Mouse (Mus musculus) brain, embryonic 18.5 days (tissue): ENCODE results near the gene Krt79.

Experiments
- DNase-seq: peaks from one replicate; pipeline ENCODE4 v3.0.0-alpha.2; 2012; ENCODE audit warnings: low read depth, low spot score

Gene Krt79

DNA sequence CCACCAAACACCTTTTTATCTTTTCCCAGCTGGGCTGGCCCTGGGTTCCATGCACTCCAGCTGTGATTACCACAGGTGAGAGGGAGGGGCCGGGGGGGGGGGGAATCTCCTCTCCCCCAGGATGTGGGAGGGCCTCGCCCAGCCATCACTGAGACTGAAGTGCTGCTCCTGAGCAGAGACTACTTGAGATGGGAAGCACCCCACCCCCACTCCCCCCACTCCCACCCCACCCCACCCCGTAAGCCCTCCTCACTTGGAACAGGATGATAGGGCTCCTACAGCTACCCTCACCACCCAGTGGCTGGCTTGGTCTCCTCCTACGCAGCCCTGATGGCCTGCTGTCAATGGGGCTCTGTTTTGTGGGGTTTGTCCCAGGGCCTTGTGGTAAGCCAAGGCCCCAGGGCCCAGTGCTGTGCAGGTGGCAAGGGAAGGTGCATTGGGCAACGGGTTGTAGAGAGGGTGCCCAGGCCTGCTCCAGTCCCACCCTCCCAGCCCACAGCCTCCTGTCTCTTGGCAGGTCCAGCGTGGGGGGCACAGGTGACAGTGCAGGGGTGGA, at the start of gene Krt79:
Gene Krt79 (minus strand): TSS at position 51 of the 556 bp plus-strand sequence.
- DNase-seq: no peak

DNA sequence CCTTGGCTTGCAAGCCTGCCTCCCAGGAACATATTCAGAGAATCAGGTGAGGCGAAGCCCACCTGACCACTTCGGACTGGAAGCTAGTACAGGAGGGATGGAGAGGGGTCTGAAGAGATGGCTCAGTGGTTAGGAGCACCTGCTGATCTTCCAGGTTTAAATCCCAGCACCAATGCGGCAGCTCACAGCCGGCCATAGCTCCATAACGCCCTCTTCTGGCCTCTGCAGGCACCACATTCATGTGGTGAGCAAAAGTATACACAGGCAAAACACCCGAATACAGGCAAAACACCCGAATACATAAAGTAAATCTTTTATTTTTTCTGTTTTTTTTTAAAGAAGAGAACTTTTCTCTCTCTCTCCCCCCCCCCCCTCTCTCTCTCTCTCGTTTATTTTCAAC, 48.6 kb upstream of the Krt79 start:
- no peak for DNase-seq

DNA sequence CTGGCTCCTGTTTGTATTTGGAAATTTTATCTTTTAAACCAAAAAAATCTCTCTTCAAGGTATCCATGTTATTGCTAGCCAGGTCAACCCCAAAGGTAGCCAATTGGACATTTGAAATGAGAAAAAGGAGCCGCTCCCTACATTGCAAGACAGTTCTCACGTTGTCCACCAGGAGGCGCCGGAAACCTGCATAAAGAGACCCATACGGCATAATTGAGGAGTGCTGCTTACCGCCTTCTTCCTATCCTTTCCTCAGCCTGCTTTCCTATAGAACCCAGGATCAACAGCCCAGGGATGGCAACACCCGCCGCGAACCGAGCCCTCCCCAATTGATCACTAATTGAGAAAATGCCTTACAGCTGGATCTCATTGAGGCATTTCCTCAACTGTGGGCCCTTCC, 48.0 kb upstream of the Krt79 start:
- DNase-seq: peak; percentile 37

DNA sequence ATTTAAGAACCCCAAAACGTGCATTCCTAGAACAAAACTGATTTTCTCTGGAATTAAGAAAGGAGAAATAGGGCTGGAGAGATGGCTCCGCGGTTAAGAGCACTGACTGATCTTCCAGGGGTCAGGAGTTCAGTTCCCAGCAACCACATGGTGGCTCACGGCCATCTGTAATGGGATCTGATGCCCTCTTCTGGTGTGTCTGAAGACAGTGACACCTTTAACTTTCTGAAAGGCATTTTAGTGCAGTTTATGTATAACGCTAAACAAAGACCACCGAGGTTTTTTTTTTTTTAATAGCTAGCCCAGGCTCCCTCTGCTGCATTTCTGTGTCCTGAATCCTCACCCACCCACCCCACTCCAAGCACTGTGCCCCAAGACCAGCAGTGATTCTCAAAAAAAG, 44.6 kb upstream of the Krt79 start:
- DNase-seq: no peak

DNA sequence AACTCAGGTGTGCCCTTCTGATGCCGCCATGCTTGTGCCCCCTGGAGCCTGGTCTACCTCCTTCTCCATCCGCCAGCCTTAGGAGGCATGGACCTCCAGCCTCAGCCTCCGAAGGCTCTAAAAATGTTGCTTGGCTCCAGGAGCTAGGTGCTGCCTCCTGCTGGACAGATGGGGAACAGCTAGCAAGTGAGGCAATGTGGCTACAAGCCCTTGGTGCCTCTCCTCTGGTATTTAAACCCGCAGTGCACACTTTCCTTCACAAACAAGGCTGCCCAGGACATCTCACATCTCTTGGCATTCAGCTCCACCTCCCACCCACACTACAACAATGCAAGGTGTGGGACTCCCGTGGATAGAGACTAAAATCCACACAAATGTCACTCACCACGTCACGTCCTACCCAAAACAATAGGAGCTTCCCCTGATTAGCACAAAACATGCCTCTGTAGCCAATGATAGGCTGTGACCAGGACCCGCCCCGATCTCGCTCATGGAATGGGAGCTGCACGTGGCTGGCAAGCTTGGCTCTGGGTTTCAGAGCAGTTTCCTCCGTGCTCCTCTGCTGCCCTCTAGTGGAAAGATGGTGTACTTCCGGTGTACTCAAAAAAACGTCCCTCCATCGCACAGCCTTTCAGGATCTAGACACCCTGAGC, 44.0 kb upstream of the Krt79 start:
- peak; percentile 94 for DNase-seq

DNA sequence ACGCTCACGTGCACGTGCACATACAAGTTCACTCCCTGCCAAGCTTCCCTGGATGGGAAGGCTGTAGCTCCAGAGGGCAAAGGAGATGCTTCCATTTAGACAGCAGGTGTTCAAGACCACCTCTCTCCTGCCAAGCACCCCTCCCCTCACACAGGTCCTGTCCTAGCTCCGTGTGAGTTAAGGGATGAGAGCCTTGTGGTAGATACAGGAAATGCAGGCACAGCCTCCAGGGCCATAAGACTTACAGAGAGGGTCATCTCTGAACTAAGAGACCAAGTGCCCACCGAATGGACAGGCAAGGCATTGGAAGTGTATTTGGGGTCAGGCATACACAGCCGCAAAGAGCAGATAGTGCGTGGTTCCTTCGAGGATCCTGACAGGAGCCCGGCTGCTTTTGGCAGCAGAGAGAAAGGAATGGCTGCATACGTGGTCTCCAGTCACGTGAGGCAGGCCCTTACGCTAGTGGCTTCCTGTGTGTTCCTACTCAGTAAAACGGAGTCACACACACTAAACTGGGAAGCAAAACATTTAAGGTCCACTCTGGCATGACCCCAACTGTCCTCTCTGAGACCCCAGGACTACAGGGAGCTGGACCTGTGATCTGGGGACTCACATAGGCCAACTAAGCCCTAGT, 43.3 kb upstream of the Krt79 start:
- DNase-seq: no peak

DNA sequence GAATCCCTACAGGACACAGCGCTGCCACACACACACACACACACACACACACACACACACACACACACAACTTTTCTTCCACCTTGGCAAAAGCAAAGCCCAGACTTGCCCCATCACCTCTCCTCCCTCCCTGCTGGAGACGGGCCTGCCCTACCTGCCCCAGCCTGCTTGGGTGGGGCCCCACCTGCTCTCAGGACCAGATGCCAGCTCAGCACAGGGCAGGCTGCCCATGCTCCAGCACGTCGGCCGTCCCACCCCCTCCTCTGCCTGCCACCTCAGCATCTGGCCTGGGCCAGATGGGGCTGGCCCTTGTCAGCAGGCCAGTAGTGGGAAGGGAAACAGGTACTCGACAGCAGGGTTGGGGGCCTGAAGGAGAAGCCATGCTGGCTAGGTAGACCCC, 40.7 kb upstream of the Krt79 start:
- DNase-seq: no peak

DNA sequence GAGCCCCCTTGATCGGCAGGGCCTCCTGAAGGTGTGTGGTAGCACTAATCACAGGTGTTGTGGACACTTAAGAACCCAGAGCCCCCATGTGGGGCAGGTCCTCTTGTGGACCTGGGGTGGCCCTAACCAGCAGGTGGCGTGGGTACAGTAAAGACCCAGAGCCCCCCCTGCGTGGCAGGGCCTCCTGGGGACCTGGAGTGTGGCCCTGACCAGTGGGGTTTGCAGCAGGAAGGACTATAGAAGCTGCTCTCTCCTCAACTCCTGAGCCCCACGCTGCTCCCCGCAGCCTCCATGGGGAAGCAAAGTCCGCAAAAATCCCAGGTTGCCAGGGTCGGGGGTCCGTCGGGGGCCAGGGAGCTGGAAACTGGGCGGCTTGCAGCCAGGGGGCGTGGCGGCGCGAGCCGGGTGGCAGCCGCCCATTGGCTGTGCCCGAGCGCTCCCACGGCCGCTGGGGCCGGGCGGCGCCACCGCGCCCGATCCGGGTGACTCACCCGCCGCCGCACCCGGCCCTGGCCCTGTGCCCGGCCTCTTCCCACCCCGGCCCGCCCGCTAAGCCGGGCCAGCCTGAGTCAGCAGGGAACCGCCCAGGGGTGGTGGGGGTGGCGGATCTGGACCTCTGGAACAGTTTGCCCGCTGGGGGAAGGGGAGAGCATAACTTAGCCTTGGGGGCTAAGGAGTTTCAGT, 37.1 kb upstream of the Krt79 start:
- DNase-seq: no peak

DNA sequence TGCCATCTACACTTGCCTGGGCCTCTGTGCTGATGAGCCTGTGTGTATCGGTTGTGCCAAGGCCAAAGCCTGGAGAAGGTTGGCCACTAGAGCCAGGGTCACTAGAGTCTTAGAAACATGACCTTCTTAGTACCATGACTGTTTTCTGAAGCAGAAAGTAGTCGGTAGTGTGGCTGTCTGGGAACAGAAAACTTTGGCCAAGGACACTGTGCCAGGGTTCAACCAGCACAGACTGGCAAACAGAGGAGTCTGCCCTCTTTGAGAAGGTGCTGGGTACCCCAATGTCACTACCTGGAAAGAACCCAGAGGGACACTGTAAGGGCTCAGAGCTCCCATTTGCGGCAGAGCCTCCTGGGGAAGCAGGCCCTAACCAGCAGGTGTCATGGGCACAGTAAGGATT, 36.5 kb upstream of the Krt79 start:
- no peak for DNase-seq

DNA sequence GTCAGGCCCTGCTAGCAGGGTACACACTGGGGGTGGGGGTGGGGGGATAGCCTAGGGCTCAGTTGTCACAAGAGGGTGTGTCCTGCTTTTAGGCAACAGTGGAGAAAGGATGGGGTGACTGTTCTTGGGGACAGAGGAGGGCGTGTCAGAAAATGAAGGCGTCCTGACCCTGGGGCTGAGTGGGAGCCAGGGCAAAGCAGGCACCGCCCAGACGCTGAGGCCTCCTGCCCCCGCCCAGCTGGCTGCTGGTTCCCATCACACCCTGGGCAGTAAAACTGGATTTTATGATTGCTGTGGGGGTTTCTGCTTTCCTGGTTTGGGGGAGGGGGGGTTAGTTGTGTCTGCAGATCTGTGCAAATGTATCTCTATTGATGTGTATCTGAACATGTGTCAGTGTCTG, 35.9 kb upstream of the Krt79 start:
- DNase-seq: no peak

DNA sequence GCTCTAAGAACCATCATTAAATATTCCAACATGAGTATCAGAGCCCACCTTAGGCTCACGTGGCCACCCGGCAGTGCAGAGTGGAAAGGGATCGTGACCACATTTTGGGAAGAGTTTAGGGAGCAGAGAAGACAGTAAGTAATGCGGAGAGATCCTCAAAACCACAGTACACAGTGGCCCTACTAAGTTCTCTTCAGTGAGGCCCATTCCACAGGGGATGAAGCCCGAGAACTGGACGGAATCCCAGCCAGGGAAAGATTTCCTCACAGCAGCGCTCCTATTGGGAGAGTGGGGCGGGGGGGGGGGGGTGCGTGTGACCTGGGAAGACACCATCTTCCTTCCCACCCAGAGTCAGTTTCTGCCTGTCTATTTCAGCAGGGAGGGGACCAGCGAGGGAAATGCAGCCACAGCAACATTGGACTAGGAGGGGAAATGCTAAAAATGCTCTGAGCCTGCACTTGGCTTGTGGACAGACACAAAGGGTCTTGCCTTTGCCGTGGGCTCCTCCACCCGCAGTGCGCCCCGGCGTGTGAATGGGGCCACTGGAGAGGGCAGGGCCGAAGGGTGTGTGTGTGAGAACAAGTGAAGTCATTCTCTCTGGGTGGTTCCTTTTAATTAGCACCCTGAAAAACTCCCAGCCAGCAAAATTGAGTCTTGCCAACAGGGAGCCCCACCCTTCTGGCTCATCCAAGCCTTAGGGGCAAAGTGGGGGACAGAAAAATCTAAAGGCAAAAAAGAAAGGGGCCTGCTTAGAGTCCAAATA, 34.1 kb upstream of the Krt79 start:
- no peak for DNase-seq

DNA sequence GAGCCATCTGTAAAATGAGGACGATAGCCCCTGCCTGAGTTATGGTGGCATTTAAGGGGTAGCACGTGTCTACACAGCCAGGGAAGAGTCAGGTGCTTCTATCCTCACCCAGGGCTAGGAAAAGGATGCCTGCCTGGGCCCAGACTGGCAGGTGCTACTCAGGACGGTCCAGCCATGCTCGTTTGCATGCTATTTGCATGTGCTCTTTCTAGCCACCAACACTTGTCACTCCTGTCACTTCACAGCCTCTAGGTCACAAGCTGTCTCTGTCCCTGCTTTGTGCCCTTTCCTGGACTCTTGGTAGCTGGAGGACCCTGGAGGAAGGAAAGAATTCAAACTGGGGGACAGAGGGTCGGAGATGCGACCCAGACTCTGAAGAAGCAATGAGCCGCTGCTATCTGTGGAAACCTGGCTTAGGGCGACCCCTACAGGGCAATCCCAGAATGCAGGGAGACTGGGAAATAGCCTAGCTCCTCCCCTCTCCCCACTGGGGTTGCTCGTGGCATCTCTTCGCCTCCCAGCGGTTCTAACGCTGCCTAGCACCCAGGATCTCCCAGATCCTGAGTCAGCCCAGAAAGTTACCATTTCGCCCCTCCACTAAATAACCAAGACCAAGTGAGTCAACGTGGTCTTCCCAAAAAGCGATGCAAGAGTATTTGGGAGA, 33.4 kb upstream of the Krt79 start:
- DNase-seq: peak; percentile 76

DNA sequence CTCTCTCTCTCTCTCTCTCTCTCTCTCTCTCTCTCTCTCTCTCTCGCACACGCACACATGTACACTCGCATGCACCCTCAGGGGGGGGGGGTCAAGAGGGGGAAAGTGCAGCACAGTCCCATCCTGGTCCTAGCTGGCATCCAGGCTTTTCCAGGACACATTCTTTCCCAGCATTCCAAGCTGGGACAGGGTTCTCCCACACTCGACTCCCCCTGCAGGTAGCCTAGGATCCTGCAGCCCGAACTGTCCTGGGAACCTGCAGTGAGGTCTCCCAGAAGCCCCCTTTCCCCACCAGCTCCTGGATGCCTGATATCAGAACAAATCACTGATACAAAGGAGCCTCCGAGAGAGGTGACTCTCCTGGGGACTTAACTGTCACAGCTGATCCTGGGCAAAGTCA, 30.4 kb upstream of the Krt79 start:
- DNase-seq: no peak

DNA sequence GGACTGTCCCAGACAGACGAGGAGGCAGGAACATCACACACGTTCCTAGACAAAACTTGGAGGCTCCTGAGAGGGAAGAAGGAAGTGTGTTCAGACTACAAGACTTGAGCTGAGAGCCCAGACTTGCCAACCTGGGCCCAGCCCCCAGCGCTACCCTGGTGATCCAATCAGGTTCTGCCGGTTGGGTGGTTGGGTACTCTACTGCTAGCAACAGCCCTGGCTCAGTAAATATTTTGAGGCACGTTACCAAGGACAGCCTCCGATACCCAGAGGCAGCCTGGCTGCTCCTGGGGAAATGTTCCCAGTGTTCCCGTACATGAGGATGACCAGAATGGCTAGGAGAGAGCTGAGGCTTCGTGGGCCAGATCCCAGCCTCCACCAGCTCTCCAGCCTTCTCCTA, 26.7 kb upstream of the Krt79 start:
- DNase-seq: no peak

DNA sequence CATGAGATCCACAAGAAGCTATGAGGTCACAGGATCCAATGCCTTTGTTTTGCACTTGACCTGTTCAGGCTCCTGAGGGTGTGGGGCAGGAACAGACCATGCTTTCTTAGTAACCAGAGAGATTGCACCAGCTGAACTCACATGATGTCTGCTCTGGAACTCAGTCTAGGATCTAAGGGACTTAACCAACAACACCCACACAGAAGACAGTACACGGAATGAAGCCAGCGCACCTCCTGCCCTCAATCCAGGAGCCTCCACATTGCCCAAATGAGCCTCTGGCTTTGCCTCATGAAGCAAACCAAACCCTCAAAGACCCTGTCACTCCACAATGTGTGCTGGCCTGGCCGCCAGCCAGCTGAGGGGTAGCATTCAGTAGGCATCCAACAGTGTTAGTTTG, 18.8 kb upstream of the Krt79 start:
- no peak for DNase-seq

DNA sequence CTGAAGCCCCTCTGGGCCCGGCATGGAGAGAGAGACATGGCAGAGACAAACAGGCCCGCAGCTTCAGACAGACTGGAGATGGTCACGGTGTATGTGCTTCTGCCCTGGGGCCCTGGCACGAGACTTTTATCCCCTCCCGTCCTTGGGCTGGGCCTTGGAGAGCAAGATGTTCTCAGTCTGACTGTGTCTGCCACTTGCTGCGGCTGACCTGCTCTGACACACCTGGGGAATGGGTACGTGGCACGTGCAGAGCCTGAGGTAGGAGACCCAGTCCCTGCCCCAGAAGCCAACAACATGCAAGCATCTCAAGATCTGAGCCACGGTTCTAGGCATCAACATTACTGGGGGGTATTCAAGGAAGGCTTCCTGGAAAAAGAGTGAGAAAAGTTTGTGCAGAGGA, 14.1 kb upstream of the Krt79 start, which contains the start of gene Krt78:
Gene Krt78 (minus strand): TSS at position 101 of the 400 bp plus-strand sequence.
- DNase-seq: no peak

DNA sequence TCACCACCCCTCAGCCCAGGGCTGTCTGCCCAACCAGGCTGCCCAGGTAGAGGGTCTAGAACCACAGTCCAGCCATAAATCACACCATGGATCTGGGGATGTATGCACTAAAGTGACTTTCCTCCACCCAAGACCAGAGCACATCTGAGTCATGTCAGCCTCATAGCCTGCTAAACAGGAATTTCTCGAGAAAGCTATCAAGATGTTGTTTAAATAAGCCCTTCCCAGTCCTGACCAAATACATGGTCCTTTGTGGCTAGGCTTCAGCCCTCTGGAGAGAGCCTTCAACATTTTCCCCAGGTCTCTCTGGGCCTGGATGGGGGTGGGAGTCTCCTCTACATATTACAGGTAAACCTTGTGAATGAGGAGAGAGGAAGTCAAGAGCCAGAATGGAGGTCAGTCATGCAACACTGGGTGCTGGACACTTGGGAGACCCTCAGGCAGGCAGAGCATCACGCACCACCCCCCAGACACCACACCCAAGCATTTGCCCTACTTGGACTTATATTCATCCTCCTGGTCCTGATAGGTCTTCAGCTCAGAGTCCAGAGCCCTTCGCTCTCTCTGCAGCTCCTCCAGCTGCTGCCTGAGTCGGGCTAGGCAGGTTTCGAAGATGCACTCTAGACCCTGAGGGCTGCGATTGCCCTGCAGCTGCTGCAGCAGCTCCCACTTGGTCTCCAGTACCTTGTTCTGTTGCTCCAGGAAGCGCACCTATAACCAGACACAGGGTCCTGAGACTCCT, 12.8 kb upstream of the Krt79 start:
- DNase-seq: no peak

DNA sequence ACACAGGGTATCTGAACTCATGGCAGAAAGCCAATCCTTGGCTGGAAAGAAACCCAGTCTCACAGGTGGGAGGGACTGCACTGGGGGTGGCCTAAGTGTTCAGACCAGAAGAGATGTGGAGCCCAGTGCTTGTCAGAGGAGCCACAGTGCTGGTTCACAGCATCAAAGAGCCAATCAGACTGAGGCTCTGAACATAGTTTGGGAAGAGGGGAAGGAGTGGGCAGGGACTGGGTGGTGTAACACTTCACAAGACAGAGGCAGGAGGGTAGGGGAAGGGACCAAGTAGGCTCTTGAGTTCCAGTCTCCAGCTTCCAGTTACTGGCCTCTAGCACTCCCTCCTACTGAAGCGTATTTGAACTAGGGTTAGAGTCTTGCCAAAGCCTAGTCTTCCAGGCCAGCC, 5.3 kb upstream of the Krt79 start:
- no peak for DNase-seq

DNA sequence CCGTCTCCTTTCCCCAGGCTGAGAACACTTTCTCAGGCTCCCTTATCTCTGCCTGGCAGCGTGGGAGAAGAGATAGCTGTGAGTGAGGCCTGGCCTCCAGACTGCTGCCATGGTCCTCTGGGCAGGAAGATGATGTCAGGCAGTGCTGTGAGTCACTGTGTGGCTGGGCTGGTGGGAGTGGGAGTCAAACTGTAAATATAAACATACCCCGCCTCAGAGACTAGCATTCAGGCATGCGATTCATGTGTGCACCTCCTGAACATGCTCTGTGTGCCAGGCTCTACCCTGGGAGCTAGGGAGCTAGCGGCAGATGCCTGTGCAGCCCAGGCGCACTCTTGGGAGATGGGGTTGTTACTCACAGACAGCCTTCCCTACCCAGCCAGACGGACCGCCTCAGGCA, 1.8 kb upstream of the Krt79 start:
- no peak for DNase-seq

DNA sequence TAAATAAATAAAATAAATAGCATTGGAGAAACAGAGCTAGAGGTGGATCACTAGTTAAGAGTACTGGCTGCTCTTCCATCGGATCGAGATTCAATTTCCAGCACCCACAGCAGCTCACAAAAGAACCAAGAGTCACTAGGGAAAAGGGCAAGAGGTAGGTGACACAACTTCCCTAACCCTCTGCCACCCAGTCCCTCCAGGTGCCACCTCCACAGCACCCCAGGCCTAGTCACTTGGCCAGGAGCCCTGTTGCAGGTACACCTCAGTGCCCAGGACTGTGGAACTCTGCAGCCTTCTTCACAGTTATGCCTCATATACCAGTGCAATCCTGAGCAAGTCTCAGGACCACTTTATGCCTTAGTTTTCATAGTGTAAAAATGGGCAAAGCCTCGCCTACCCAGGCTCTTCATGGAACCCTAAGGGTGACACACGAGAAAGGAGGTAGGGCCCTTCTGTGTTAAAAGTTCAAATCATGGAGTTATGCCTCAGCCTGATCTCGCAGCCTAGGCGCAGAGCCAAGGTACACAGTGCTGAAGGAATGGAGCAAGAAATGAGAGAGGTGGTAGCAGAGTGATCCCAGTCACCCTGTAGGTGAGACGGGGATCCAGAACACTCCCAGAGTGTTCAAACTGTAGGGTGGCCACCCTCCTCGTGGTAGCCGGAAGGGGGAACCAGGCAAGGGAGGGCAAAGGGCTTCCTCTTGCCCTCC, 1.4 kb downstream of the Krt79 start:
- DNase-seq: no peak
